ENCODE assay signal across 9 mouse cellular contexts in genomic region chr4:66403708-66404200, GRCm38 (mm10). TPM values are rescaled to one million over a fixed set of nuclear protein-coding genes. Genes with fewer than 3 reads are reported as not detected.
DNase-seq lines count a peak whose midpoint lies in the region; ATAC-seq and TF ChIP-seq lines count a peak whose summit lies in the region.
"Had no signal": no experiment of that assay in that cellular context is flagged by ENCODE, and none has a peak within 500 bp of the region (broad histone marks: within the 10 kb centered on the region; RNA-seq: fewer than 3 reads in every experiment).

No protein-coding gene starts in this region.

- intact Hi-C loops in heart, postnatal 25 days (cut with DNase I): no loop called here

- WGBS in heart, embryonic 10.5 days: under 1% methylated on average over 51 of the region's 51 CpGs
- 2% methylated on average over 45 of the region's 51 CpGs for WGBS in hindbrain, postnatal 0 days
- WGBS in liver, embryonic 16.5 days (ENCODE audit: insufficient replicate concordance): 3% methylated on average over 34 of the region's 51 CpGs

- peak; percentile 60 for ATAC-seq in hindbrain, postnatal 0 days
- ATAC-seq in liver, embryonic 16.5 days (ENCODE audit: low read depth): no peak
- ATAC-seq in CD4-positive, CD25-positive, alpha-beta regulatory T cell, adult 4 months: no peak

- H3K9ac ChIP-seq in hindbrain, postnatal 0 days (replicated peaks; ENCODE audit: low read length): peak overlapping the region; percentile 73
- no peak overlapping the region for H3K9ac ChIP-seq in liver, embryonic 16.5 days (ENCODE audit: low read depth, low read length)

- H3K9me3 ChIP-seq in heart, embryonic 10.5 days: no peaks in the 10 kb centered on the region
- no peaks in the 10 kb centered on the region for H3K9me3 ChIP-seq in hindbrain, postnatal 0 days (ENCODE audit: low read length)
- no peaks in the 10 kb centered on the region for H3K9me3 ChIP-seq in liver, embryonic 16.5 days (replicated peaks; ENCODE audit: control insufficient read depth, low read length)

- peak overlapping the region; percentile 82 for H3K4me3 ChIP-seq in heart, embryonic 10.5 days
- H3K4me3 ChIP-seq in bone marrow macrophage, adult 2 months (ENCODE audit: insufficient read depth, low read length): peak overlapping the region; percentile 20
- peak overlapping the region; percentile 39 for H3K4me3 ChIP-seq in embryonic fibroblast, embryonic 13.5 days (ENCODE audit: insufficient read depth, low read length)
- peak overlapping the region; percentile 89 for H3K4me3 ChIP-seq in hindbrain, postnatal 0 days (ENCODE audit: low read length)
- H3K4me3 ChIP-seq in liver, embryonic 16.5 days (ENCODE audit: low read depth, low read length): peak overlapping the region; percentile 46

- TF ChIP-seq POLR2A in bone marrow macrophage, adult 2 months (IDR thresholded peaks at IDR 0.05; ENCODE audit: borderline replicate concordance, low read depth, low read length): no peak
- no peak for TF ChIP-seq POLR2A in embryonic fibroblast, embryonic 13.5 days (IDR thresholded peaks at IDR 0.05; ENCODE audit: low read depth, low read length)

- H3K4me2 ChIP-seq in hindbrain, postnatal 0 days (ENCODE audit: low read depth, low read length): peak overlapping the region; percentile 84
- peak overlapping the region; percentile 55 for H3K4me2 ChIP-seq in liver, embryonic 16.5 days (ENCODE audit: low read depth, low read length)

- TF ChIP-seq CTCF in bone marrow macrophage, adult 2 months (IDR thresholded peaks at IDR 0.05; ENCODE audit: low read depth, low read length): no peak
- no peak for TF ChIP-seq CTCF in embryonic fibroblast, embryonic 13.5 days (IDR thresholded peaks at IDR 0.05; ENCODE audit: borderline replicate concordance, insufficient read depth, low read length)
- no peak for TF ChIP-seq CTCF in hindbrain, postnatal 0 days (IDR thresholded peaks at IDR 0.05; ENCODE audit: low read depth)

- DNase-seq in heart, embryonic 10.5 days (ENCODE audit: low spot score): peak; percentile 77
- no peak for DNase-seq in heart, postnatal 25 days (ENCODE audit: low spot score)
- peak; percentile 45 for DNase-seq in hindbrain, postnatal 0 days (ENCODE audit: low spot score)
- peak; percentile 9 to 47 for DNase-seq in right cerebral cortex, adult 2 months (ENCODE audit: low spot score in 2 of 2)

- H3K36me3 ChIP-seq in heart, embryonic 10.5 days: no peaks in the 10 kb centered on the region
- no peaks in the 10 kb centered on the region for H3K36me3 ChIP-seq in hindbrain, postnatal 0 days (ENCODE audit: insufficient read depth, low read length)
- no peaks in the 10 kb centered on the region for H3K36me3 ChIP-seq in liver, embryonic 16.5 days (ENCODE audit: control insufficient read depth, insufficient read depth)

- H3K4me1 ChIP-seq in heart, embryonic 10.5 days: peaks cover 15% of the 10 kb centered on the region
- H3K4me1 ChIP-seq in bone marrow macrophage, adult 2 months (ENCODE audit: control insufficient read depth, insufficient read depth, low read length): no peaks in the 10 kb centered on the region
- H3K4me1 ChIP-seq in embryonic fibroblast, embryonic 13.5 days (ENCODE audit: control insufficient read depth, insufficient read depth, low read length): 0 out of 2 replicates have a peak, but pooled peaks cover 3% of the 10 kb centered on the region
- H3K4me1 ChIP-seq in hindbrain, postnatal 0 days (ENCODE audit: insufficient read depth, low read length): 0 out of 2 replicates have a peak, but pooled peaks cover 3% of the 10 kb centered on the region
- no peaks in the 10 kb centered on the region for H3K4me1 ChIP-seq in liver, embryonic 16.5 days (ENCODE audit: control insufficient read depth, low read depth, low read length)

- peaks cover 58% of the 10 kb centered on the region for H3K27me3 ChIP-seq in heart, embryonic 10.5 days (ENCODE audit: insufficient read depth, poor library complexity, severe bottlenecking)
- H3K27me3 ChIP-seq in hindbrain, postnatal 0 days (ENCODE audit: insufficient read depth, low read length): no peaks in the 10 kb centered on the region
- peaks cover 31% of the 10 kb centered on the region for H3K27me3 ChIP-seq in liver, embryonic 16.5 days (ENCODE audit: control insufficient read depth, insufficient read depth, low read depth, low read length)
- H3K27me3 ChIP-seq: CH12.LX had no signal

- peak overlapping the region; percentile 59 for H3K27ac ChIP-seq in heart, embryonic 10.5 days
- H3K27ac ChIP-seq in bone marrow macrophage, adult 2 months (ENCODE audit: insufficient read depth, low read depth, low read length): no peak overlapping the region
- no peak overlapping the region for H3K27ac ChIP-seq in embryonic fibroblast, embryonic 13.5 days (ENCODE audit: insufficient read depth, low read length)
- H3K27ac ChIP-seq in hindbrain, postnatal 0 days: peak overlapping the region; percentile 79
- no peak overlapping the region for H3K27ac ChIP-seq in liver, embryonic 16.5 days (ENCODE audit: low read length)

RNA-seq across cellular contexts. Expression of gene Astn2, which starts 0.7 kb away (rescaled TPM):
- 0.05 and 0.18 TPM in 2 replicates for polyA plus RNA-seq in heart, embryonic 10.5 days (2016; fragmentation: Nextera tagmentation; extraction: Ambion mirVana)
- total RNA-seq in heart, postnatal 25 days (2021): under 1 TPM; 0.64 to 0.99 TPM
- polyA plus RNA-seq in bone marrow macrophage, adult 2 months (2012; ENCODE audit: insufficient read depth, insufficient read length, missing spikeins): not detected in 2 replicates
- 2.3 and 4.2 TPM in 2 replicates for polyA plus RNA-seq in embryonic fibroblast, embryonic 13.5 days (2011; ENCODE audit: insufficient read length, low read depth, missing spikeins)
- 47.2 and 51.4 TPM in 2 replicates for total RNA-seq in hindbrain, postnatal 0 days (2014; rRNA removed)
- polyA plus RNA-seq in hindbrain, postnatal 0 days (2015; fragmentation: Nextera tagmentation; extraction: Ambion mirVana): 3.0 and 3.2 TPM in 2 replicates
- polyA plus RNA-seq in liver, embryonic 16.5 days (2015; fragmentation: Nextera tagmentation; extraction: Ambion mirVana): not detected in 2 replicates
- polyA plus RNA-seq in CD4-positive, CD25-positive, alpha-beta regulatory T cell, adult 4 months (2017; shearing (Covaris generic)): not detected
- total RNA-seq: CH12.LX had no signal

Comparison
In these comparisons a context has a peak if more than half of its experiments do, and no peak if none do; other contexts are left out.
1. H3K27ac ChIP-seq: peak in heart, embryonic 10.5 days (single experiment) and hindbrain, postnatal 0 days (single experiment); none in bone marrow macrophage, adult 2 months (single experiment), embryonic fibroblast, embryonic 13.5 days (single experiment) and liver, embryonic 16.5 days (single experiment).
2. H3K4me3 ChIP-seq: peak in every context shown above with its lines; median percentile 89 in hindbrain, postnatal 0 days; 82 in heart, embryonic 10.5 days; 46 in liver, embryonic 16.5 days; 39 in embryonic fibroblast, embryonic 13.5 days; 20 in bone marrow macrophage, adult 2 months.